Mouse (Mus musculus): Measurements from ENCODE around the gene Supt6. TPM values are rescaled to one million over a fixed set of nuclear protein-coding genes. Genes with fewer than 3 reads are reported as not detected.

Gene Supt6
- polyA plus RNA-seq, 1 experiment: 20.1 TPM

GRCm38 (mm10) chr11:78160171-78160570 lies 85.6 kb downstream of the Supt6 start:
- Histone ChIP-seq H3K4me3 (ENCODE audit: insufficient read depth, low read depth, low read length) (no peak overlapping the region), H3K27ac (replicated peaks; ENCODE audit: low read depth, low read length) (peak overlapping the region; percentile 23; the same call in 1 of the 2 replicates), H3K4me1 (ENCODE audit: control insufficient read depth, insufficient read depth, insufficient read length, low read length) (peaks cover 17% of the 10 kb centered on the region)

GRCm38 (mm10) chr11:78159557-78159956 lies 86.2 kb downstream of the Supt6 start:
- H3K4me3 ChIP-seq (ENCODE audit: insufficient read depth, low read depth, low read length): no peak overlapping the region
- peaks cover 17% of the 10 kb centered on the region for H3K4me1 ChIP-seq (ENCODE audit: control insufficient read depth, insufficient read depth, insufficient read length, low read length)
- 0 out of 2 replicates have a peak overlapping the region, but pooled peaks have one; percentile 23 for H3K27ac ChIP-seq (replicated peaks; ENCODE audit: low read depth, low read length)

- peaks cover 17% of the 10 kb centered on the region for H3K4me1 ChIP-seq (ENCODE audit: control insufficient read depth, insufficient read depth, insufficient read length, low read length)
- no peak overlapping the region for H3K4me3 ChIP-seq (ENCODE audit: insufficient read depth, low read depth, low read length)
- no peak overlapping the region for H3K27ac ChIP-seq (replicated peaks; ENCODE audit: low read depth, low read length)
These were observed 86.7 kb downstream of the Supt6 start for GRCm38 (mm10) chr11:78159096-78159495.

Other genes starting within 250 kb of the Supt6 start
- 3.0 and 3.4 TPM in 2 replicates for gene Dhrs13, start 213.7 kb downstream of the Supt6 start, polyA plus RNA-seq (2012; ENCODE audit: insufficient read depth, insufficient read length, missing spikeins)
- gene Flot2, start 208.1 kb downstream of the Supt6 start, polyA plus RNA-seq (2012; ENCODE audit: insufficient read depth, insufficient read length, missing spikeins): 74.4 and 110 TPM in 2 replicates
- 33.8 and 38.9 TPM in 2 replicates for gene Eral1, start 165.6 kb downstream of the Supt6 start, polyA plus RNA-seq (2012; ENCODE audit: insufficient read depth, insufficient read length, missing spikeins)
- 5.8 and 7.5 TPM in 2 replicates for gene Fam222b, start 151.3 kb downstream of the Supt6 start, polyA plus RNA-seq (2012; ENCODE audit: insufficient read depth, insufficient read length, missing spikeins)
- 45.7 and 47.5 TPM in 2 replicates for gene Traf4, start 80.4 kb downstream of the Supt6 start, polyA plus RNA-seq (2012; ENCODE audit: insufficient read depth, insufficient read length, missing spikeins)
- gene Nek8, start 69.3 kb downstream of the Supt6 start, polyA plus RNA-seq (2012; ENCODE audit: insufficient read depth, insufficient read length, missing spikeins): 3.2 and 6.3 TPM in 2 replicates
- 77.2 and 118 TPM in 2 replicates for gene Tlcd1, start 69.3 kb downstream of the Supt6 start, polyA plus RNA-seq (2012; ENCODE audit: insufficient read depth, insufficient read length, missing spikeins)
- gene Rpl23a, start 62.4 kb downstream of the Supt6 start, polyA plus RNA-seq (2012; ENCODE audit: insufficient read depth, insufficient read length, missing spikeins): 881 and 950 TPM in 2 replicates
- 61.8 and 78.8 TPM in 2 replicates for gene Rab34, start 57.6 kb downstream of the Supt6 start, polyA plus RNA-seq (2012; ENCODE audit: insufficient read depth, insufficient read length, missing spikeins)
- 102 and 105 TPM in 2 replicates for gene Proca1, start 52.6 kb downstream of the Supt6 start, polyA plus RNA-seq (2012; ENCODE audit: insufficient read depth, insufficient read length, missing spikeins)
- 42.0 and 44.9 TPM in 2 replicates for gene Sdf2, start 241 bp downstream of the Supt6 start, polyA plus RNA-seq (2012; ENCODE audit: insufficient read depth, insufficient read length, missing spikeins)
- 74.3 and 104 TPM in 2 replicates for gene 2610507B11Rik, start 15.8 kb upstream of the Supt6 start, polyA plus RNA-seq (2012; ENCODE audit: insufficient read depth, insufficient read length, missing spikeins)
- not detected in 2 replicates for gene BC030499, start 44.9 kb upstream of the Supt6 start, polyA plus RNA-seq (2012; ENCODE audit: insufficient read depth, insufficient read length, missing spikeins)
- 0.29 and 0.87 TPM in 2 replicates for gene Spag5, start 55.5 kb upstream of the Supt6 start, polyA plus RNA-seq (2012; ENCODE audit: insufficient read depth, insufficient read length, missing spikeins)
- 1.9 and 2.3 TPM in 2 replicates for gene Aldoc, start 77.0 kb upstream of the Supt6 start, polyA plus RNA-seq (2012; ENCODE audit: insufficient read depth, insufficient read length, missing spikeins)
- 14.4 and 19.7 TPM in 2 replicates for gene Pigs, start 82.4 kb upstream of the Supt6 start, polyA plus RNA-seq (2012; ENCODE audit: insufficient read depth, insufficient read length, missing spikeins)
- gene Unc119, start 97.5 kb upstream of the Supt6 start, polyA plus RNA-seq (2012; ENCODE audit: insufficient read depth, insufficient read length, missing spikeins): 16.9 and 30.7 TPM in 2 replicates
- not detected in 2 replicates for gene Foxn1, start 140.6 kb upstream of the Supt6 start, polyA plus RNA-seq (2012; ENCODE audit: insufficient read depth, insufficient read length, missing spikeins)
- not detected in 2 replicates for gene Slc13a2, start 176.2 kb upstream of the Supt6 start, polyA plus RNA-seq (2012; ENCODE audit: insufficient read depth, insufficient read length, missing spikeins)
- 9.2 and 11.8 TPM in 2 replicates for gene Slc46a1, start 219.7 kb upstream of the Supt6 start, polyA plus RNA-seq (2012; ENCODE audit: insufficient read depth, insufficient read length, missing spikeins)